Mouse (Mus musculus) lung, postnatal 4 days (tissue): ENCODE results near the gene Ankrd63.

Source experiments
- DNase-seq, 2 experiments: peaks; one replicate each; pipeline ENCODE4 v3.0.0; 2021

Gene Ankrd63

GRCm38 (mm10) chr2:118725511-118725910 is 21.7 kb upstream of the Ankrd63 start:
- peak in 1 of 2 experiments; percentile 6 for DNase-seq

- DNase-seq, result peak in 1 of 2 experiments; percentile 15
Measured at GRCm38 (mm10) chr2:118723693-118724486, 20.1 kb upstream of the Ankrd63 start.

DNA sequence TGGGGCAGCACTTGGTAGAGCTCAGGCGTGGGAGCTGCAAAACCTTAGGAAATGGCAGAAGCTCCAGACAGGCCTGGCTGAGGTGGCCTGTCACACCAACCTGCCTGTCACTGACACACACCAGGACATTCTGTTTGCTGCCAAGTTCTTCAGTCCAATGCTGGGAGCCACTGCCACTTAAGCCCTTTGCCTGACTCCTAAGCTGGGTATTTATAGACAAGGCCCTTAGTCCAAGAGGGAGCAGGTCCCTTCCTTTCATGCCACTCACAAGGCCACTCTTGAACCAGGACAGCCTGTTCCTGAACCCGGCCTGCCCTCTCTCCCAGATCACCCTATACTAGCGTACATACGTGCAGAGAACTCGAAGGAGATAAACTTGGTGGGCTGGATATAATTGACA is 12.9 kb upstream of the Ankrd63 start:
- DNase-seq, result peak in 1 of 2 experiments; percentile 10

DNA sequence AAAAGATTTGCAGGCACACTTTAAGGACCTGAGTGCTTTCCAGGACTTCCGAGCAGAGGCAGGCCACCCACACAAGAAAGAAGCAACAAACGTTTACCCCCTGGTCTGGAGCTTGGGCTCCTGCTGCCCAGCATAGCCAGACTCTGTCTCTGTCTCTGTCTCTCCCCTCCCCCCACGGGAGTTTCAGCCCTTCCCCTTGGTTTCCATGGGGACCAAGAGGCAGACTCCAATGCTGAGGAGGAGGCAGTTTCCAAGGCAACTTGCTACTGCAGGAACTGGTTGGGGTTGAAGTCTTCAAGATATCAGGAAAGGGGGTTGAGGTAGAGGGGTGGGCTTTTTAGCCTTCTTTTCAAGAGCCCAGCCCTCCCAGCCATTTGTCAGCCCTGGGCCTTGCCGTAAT is 10.5 kb upstream of the Ankrd63 start:
- no peak for DNase-seq

DNA sequence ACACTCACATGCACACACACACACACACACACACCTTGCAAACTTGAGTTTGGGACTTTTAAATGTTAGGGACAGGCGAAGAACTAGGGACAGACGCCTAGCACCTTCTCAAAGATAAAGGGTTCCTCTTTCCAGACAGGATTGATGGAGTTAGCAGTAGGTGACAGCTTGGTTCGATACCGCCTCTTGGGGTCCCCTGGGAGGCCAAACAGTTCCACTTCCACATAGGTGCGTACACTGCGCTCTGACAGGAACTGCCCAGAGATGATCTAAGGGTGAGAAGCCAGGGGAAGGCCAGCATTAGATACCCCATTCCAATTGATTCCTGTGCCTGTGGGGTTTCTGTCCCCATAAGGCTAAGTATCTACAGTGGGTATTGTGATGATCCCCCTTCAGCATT is 9.9 kb upstream of the Ankrd63 start:
- no peak for DNase-seq

DNA sequence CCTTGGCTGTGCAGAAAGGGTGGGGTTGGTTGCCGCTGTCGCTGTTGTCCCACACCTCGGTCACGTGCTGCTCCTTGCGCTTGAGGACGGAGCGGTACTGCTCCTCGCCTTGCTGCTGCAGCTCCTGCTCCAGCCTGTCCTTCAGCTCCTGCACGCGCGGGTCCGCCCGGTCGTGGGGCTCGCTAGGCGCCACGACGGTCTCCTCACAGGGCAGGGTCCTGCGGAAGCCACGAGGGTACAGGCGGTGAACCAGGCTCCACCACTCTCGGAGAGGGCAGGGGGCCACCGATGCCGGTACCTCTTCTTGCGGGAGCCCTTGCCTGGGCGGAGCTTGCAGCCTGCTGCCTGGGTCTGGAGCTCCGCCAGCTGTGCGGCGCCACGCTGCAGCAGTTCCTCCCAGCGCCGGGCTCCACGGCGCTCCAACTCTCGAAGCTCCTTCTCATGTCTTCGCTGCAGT is 7.3 kb upstream of the Ankrd63 start:
- DNase-seq, result peak; percentile 65 to 75

GRCm38 (mm10) chr2:118709655-118710221 is 6.0 kb upstream of the Ankrd63 start:
- DNase-seq, result peak in 1 of 2 experiments; percentile 33

- DNase-seq, result no peak
Measured at GRCm38 (mm10) chr2:118708472-118708871, 4.7 kb upstream of the Ankrd63 start.

DNA sequence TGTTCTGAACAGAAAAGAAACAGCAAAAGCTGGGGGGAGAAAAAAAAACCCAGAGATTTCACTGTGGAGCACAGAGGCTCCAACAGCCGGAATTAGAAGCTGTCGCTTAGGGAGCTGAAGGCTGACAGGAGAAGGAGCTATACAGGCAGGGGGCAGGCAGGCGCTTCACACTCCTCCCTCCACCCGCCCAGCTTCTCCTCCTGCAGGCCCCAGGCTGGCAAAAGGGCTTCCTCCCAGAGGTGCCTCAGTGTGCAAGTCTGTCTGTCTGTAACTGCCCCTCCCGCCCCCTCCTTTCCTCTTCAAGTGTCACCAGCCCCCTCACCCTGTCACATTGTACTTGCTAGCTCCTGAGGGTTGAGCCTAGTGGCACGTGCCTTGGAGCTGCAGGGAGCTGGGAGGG is 2.7 kb upstream of the Ankrd63 start:
- DNase-seq, result no peak

DNA sequence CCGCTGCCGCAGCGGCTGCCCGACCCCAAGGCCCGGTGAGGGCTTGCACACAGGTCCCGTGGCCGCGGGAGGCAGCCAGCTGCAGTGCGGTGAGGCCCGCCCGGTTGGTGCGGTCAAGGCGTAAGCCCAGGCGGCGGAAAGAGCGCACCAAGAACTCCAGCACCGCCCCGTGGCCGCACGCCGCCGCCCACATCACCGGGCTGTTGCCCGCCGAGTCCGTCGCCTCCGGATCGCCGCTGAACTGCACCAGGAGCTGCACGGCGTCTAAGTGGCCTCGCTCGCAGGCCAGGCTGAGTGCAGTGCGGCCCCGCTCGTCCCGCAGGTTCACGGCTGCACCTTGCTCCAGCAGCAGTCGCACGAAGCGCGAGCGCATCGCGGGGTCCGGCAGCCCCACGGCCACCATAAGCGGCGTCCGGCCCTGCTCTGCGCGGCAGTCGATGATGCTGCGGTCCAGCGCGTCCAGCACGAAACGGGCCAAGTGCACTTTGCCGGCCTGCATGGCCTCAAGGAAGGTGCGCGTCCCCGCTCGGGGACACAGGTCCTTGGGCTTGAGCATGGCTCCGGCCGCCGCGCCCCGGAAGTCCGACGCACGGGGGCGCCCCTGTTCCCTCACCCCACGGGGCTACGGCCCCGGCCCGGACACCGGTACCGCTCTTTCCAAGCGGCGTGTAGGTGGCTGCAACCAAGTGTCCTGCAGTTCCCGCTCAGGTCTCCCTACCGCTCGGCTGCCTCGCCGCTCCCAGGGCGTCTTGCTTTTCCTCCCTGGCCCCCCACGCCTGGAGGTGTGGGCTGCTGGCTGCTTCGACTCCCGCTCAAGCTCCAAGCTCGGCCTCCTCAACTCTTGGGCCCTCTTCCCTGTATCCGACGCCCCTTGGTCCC is 641 bp downstream of the Ankrd63 start:
- DNase-seq, result peak; percentile 65 to 67

DNA sequence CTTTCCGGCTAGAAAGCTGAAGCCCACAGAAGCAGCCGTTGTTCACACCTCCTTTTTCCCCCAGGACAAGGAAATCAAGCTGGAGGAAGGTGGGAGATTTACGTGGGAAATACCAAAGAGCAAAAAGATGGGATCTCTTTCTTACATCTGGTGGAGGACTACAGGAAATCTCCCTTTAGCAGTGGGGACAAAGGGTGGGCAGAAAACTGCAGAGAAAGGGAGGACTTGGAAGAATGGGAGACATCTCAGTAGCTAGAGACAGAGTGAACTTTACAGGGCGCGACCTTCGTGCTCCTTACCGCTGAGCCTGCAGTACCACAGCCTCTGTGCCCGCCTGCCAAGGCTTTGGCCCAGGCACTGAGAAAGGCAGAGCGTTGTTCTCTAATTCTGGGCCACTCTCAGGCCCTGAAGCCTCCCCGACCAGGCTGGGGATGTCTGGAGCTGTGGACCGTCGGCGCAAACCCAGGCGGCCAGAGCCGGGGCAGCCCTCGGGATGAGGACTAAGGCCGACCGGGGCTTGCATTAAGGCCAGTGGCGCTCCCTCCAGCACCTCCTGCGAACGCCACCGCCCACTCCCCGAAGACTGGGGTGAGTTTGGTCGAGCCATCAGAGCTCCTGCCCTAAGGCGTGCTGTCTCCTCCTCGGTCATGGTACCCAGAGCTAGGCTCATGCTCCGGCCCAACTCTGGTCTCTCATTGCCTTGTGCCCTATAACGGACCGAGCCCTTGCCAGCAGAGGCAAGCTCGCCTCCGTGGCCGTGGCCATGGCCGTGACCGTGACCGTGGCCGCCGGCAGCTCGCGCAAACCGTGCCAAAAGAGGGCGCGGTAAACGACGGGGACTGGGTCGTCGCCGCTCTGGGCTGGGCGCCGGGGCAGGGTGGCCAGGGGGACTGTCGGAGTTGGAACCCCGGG is 1.5 kb downstream of the Ankrd63 start:
- no peak for DNase-seq

DNA sequence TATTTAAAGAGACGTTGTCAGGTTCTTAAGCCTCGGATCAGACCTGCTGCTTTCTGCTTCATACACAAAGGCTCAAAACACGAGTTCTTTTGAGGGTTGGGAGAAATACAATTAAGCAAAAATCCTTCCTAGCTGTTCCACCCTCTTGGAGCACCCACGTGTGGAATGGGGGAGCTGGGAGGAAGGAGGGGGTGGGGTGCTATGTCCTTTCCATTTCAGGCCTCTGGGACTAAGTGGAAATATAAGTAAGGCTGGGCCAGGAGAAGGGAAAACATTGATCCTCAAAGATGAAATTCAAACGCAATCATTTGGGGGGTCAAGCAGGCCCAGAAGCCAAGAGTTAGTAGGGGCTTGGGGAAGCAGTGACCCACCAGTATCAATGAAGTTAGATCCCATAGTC is 2.6 kb downstream of the Ankrd63 start:
- no peak for DNase-seq

DNA sequence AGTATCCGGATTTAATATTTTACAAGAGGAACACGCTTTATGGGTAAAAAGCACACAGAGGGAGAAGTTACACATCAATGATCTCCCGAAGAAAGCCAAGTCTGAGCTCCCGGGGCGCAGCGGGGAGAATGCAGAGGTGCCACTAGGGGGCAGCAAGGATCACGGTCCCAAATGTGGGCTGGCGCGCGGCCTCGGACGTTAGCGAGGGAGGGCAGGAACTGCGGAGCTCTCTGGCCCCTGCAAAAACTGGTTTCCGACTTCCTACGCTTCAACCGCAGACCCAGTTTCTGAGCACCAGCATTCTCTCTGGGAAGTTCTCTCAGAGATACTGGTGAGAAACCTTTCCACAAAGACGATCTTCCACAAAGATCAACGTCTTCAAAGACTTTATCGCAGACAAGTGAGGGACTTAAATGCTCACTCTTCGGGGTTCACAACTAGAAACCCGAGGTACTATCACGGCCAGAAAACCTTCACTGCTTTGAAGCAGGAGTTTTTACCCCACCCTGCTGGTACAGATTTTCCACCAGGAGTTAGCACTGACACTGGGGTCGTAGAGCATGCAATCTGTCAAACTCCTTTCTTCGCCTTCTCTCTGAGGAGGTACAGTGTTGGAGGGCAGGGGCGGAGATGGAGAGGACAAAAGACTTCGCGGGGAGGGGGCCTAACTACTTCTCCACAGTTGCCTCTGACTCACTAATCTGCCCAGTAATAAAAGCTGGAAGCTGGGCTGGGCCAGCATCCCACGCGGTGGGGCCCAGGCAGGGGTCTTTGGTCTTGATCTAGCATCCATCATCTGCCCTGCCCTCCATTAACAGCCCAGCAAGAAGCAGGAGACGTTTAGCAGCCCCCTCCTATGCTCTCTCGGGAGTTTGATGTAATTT is 3.3 kb downstream of the Ankrd63 start:
- DNase-seq, result peak; percentile 84 to 91

DNA sequence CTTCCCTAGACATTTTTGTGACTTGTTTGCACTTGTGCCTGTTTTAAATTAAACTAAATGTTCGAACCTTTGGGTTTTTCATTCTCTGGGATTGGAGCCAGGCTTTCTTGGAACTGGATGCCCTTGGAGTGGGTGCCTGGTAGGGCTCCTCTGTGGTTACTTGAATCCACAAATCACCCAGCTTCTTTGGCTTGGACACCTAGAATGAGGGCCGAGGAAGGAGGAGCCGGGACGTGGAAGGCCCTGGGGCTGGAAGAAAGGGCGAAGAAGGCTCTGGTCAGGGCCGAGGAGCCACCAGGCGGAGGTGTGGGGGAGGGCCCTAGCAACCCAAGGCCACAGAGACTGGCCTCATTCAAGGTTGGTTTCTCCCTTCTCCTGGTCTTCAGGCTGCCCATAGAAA is 5.8 kb downstream of the Ankrd63 start:
- DNase-seq, result no peak

- no peak for DNase-seq
Measured at GRCm38 (mm10) chr2:118697311-118697877, 6.4 kb downstream of the Ankrd63 start.

DNA sequence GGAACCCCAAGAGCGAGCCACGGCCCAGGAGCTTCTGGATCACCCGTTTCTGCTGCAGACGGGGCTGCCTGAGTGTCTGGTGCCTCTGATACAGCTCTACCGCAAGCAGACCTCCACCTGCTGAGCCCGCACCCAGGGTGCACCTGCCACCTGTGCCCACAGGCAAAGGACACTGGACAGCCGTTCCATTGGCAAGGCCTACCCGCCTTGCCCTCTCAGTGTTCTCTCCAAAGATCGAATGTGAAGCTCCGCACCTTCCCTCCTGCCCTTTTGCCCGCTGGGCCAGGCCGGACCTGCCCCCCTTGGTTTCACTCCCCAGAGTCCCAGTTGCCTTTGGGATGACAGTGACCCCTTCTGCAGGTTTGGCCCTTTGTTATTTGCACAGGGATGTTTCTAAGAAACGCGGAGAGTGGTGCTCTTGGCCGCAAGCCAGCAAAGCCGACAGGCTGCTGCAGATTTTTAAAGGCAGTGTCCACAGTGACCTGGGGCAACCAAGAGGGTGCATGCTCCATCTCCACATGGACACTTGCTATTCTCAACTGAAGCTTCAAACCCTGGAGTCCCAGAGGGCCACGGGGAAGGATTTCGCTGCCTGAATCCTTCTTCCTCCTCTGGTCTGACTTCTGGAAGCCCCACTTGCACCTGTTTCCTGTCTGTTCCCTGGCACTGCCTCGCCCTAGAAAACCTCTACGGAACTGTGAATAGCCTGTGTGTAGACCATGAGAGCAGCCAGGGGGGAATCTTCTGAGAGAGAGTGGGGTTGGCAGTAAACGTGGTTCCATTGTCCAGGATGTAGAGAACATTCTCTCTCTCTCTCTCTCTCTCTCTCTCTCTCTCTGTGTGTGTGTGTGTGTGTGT is 7.1 kb downstream of the Ankrd63 start:
- DNase-seq, result peak in 1 of 2 experiments; percentile 28

GRCm38 (mm10) chr2:118695677-118696232 is 8.0 kb downstream of the Ankrd63 start:
- DNase-seq, result peak in 1 of 2 experiments; percentile 69

- DNase-seq, result no peak
Measured at GRCm38 (mm10) chr2:118693370-118693966, 10.3 kb downstream of the Ankrd63 start.

- DNase-seq, result no peak
Measured at GRCm38 (mm10) chr2:118689875-118690274, 13.9 kb downstream of the Ankrd63 start.
